Mouse (Mus musculus) liver, adult 2 months (tissue): ENCODE results near the gene AC161166.1.

Source experiments
- CTCF ChIP-seq: fragments of 200-500 bp; IDR thresholded peaks from 2 replicates; pipeline ENCODE4 v1.5.1; 2011; ENCODE audit warnings: low read depth, low read length, control low read depth
- POLR2A ChIP-seq: fragments of 200-500 bp; IDR thresholded peaks from 2 replicates; pipeline ENCODE4 v1.6.1; 2011; ENCODE audit warnings: low read length, control low read depth; ENCODE audit not compliant: insufficient read depth; ENCODE audit errors: extremely low read depth

- TF ChIP-seq CTCF (no peak), POLR2A (no peak)
These were observed 12.2 kb downstream of the AC161166.1 start for GRCm38 (mm10) chr7:24499856-24500577.
